Mouse (Mus musculus) urinary bladder, postnatal 36 days (tissue): ENCODE measurements at regions not wholly inside any gene's neighbourhood (a gene's known extent, or its start where the extent isn't known, plus 50 kb on each side); places are given as distances from the start of the nearest gene placed in this dataset.

Experiments
- DNase-seq, 2 experiments: peaks; one replicate each; pipeline ENCODE4 v3.0.0; 2022; ENCODE audit warnings: low spot score in 2 of 2, mixed read lengths in 1 of 2

DNA sequence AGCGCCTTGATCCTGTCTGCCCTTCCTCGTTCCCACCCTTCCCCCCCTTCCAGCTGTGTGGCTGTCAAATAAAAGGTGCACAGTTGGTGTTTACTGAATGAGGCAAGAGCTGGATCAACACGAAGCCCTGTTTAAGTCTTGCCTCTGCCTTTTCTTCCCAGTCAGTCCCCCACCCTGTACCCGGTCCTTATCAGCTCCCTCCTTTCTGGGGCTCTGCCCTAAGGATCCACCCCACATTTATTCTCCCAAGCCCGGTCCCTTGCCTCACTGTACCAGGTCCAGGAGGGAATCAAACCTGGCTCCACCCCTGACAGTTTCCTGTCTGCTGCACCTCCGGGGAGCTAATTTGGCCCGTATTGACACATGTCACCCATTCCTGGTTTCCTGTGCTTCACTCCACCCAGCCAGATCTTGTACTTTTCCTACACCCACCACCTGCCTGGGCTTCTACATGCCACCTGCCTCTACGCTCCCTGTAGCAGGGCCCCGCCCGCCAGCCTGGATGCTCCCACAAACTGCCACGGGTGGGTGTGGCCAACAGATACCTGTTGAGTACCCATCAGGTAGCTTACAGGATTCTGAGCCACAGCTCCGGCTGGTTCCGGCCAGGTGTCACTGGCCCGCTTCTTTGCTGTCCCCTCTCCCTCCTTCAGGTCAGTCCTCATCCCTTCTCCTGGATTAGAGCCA lies 76.4 kb downstream of the Zfp169 start:
- DNase-seq: no peak
